Mouse (Mus musculus) heart, postnatal 0 days (tissue): ENCODE data around the gene Gprc5c.

Experiments
- CTCF ChIP-seq: IDR thresholded peaks from 2 replicates; pipeline ENCODE4 v1.5.1; 2016; ENCODE audit warnings: antibody characterized with exemption, control low read depth, low read depth
- EP300 ChIP-seq: IDR thresholded peaks from 2 replicates; pipeline ENCODE4 v1.6.1; 2016; ENCODE audit warnings: antibody characterized with exemption, low read depth

DNA sequence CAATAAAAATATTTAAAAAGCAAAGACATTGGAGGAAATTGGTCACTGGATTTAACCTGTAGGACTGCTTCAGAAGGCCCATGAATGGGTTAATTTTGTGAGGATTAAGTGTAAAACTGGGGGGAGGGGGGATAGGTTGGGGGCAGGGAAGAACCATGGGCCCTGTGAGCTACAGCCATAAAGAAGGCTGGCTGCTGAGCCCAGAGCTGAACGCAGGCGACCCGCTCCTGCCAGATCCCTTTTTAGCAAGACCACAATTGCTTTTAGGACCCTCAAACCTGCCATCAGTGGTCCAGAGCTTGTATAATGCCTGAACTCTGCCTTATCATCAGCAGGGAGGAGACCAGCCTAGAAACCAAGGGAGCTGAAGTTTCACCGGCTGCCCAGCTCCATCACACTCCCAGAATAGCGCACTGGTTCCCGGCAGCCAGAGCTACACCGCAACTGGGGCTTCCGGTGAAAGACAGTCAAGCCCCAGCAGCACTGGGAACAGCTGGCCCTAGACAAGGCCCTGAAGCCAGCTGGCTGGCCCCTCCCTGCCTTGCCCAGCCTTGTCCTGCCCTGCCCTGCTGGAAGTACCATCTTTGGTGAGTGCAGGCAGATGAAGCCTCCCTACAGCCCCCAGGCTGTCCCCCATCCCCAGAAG lies 7.0 kb upstream of the Gprc5c start:
- TF ChIP-seq CTCF (no peak), EP300 (no peak)
